Mouse (Mus musculus) E14TG2a.4 (cell line): ENCODE measurements around the gene Cwc27.

ENCODE experiments used
- H3K27me3 ChIP-seq: 2 replicates; pipeline ENCODE4 v1.6.1; 2014; ENCODE audit warnings: low read length, control low read depth; ENCODE audit not compliant: insufficient read depth
- H3K36me3 ChIP-seq: 2 replicates; pipeline ENCODE4 v1.6.1; 2014; ENCODE audit warnings: low read length, control low read depth; ENCODE audit not compliant: insufficient read depth
- H3K4me1 ChIP-seq: replicated peaks from 2 replicates; pipeline ENCODE4 v1.6.1; 2014; ENCODE audit warnings: low read depth, low read length, control low read depth
- H3K4me3 ChIP-seq: replicated peaks from 2 replicates; pipeline ENCODE4 v1.5.1; 2014; ENCODE audit warnings: mild to moderate bottlenecking, low read length
- H3K9me3 ChIP-seq: 2 replicates; pipeline ENCODE4 v1.6.1; 2014; ENCODE audit warnings: low read length, control low read depth
- CTCF ChIP-seq: conservative IDR thresholded peaks from 2 replicates; pipeline ENCODE4 v1.5.1; 2014; ENCODE audit warnings: low read length
- NANOG ChIP-seq: IDR thresholded peaks from 2 replicates; pipeline ENCODE4 v1.6.1; 2014; ENCODE audit warnings: borderline replicate concordance, low read length, mixed read lengths
- POU5F1 ChIP-seq: IDR thresholded peaks from 2 replicates; pipeline ENCODE4 v1.6.1; 2014; ENCODE audit warnings: low read length, borderline replicate concordance

Cwc27 gene

GRCm38 (mm10) chr13:104619503-104620288 is 197.2 kb downstream of the Cwc27 start:
- H3K9me3 ChIP-seq = no peaks in the 10 kb centered on the region; the same call in 1 of the 2 replicates
- H3K4me1 ChIP-seq = no peaks in the 10 kb centered on the region
- H3K36me3 ChIP-seq = no peaks in the 10 kb centered on the region
- no peak overlapping the region for H3K4me3 ChIP-seq
- H3K27me3 ChIP-seq = no peaks in the 10 kb centered on the region
- TF ChIP-seq CTCF (no peak), POU5F1 (no peak), NANOG (no peak)

DNA sequence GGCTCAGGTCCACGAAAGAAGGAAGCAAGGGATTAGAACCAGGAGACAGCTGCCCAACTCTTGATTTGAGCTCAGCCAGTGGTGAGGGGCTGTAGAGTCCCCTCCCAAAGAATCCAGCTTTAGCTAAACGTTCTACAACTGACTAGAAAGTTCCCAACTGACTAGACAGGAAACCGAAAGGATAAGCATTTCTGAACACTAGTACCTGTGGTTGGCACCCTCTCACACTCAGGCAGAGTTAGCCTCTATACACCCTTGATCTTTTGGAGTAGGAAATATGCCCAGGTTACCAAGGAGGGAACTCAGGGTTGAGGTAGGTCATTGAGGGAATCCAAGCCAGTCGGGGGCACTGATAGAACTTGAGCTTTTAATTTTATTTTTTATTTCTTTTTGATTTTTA is 199.7 kb downstream of the Cwc27 start:
- Histone ChIP-seq H3K4me3 (no peak overlapping the region), H3K9me3 (no peaks in the 10 kb centered on the region; the same call in 1 of the 2 replicates), H3K27me3 (no peaks in the 10 kb centered on the region), H3K36me3 (no peaks in the 10 kb centered on the region), H3K4me1 (no peaks in the 10 kb centered on the region)
- TF ChIP-seq POU5F1 (no peak), CTCF (no peak), NANOG (no peak)

DNA sequence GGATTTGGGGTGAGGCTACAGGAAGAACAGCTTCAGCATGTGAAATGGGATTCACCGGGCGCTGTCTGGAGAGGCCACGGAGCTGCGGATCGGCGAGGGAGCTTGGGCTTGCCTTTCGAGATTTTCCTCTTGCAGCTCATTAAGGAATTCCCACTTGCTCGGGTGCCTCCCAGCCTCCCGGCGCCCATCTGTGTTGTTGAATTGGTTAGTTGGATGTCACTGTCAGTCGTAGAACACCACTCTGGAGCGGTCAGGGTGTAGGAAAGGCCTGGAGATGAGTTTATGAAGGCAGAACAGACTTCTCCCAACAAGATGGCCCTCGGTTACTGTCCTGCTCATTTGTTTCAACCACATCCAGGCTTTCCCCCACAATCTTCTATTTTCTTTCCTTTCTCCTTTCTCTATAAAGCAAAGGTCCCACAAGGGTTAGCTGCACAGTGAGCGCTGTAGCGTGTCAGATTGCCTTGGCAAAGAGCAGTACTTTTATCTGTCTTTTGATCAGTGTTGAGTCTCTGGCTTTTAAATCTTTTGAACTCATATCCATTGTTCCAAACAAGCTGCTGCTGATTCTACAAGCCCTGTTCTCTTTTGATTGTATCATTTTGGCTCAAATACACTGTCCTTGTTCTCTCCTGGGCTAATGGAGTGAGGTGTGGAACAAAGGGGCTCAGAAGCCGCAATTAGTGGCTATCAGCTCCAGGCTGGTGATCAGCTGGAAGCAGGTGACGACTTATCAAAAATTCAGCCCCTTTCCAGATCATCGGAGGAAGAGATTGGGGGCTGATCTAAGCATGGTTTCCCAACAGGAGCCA is 200.7 kb downstream of the Cwc27 start:
- Histone ChIP-seq H3K4me3 (no peak overlapping the region), H3K36me3 (no peaks in the 10 kb centered on the region), H3K4me1 (no peaks in the 10 kb centered on the region), H3K27me3 (no peaks in the 10 kb centered on the region), H3K9me3 (no peaks in the 10 kb centered on the region; the same call in 1 of the 2 replicates)
- TF ChIP-seq CTCF (no peak), POU5F1 (no peak), NANOG (no peak)

DNA sequence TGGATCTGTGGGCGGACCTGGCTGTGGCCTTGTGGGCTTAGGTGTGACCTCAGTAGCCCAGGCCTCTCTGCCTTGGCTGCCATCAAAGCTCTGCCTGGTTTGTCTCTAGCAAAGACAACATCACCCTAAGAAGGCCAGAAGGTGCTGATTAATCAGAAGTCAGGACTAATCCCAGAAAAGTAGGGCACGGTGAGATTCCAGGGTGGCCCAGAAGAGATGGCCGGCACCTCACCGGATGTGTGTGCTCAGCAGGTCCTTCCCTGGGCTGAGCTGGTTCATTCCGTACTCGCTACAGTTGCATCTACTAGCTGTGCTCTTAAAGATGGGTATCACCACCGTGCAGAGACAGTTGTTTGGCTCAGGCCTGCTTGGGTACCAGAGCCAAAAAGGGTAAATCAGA is 201.8 kb downstream of the Cwc27 start:
- no peak overlapping the region for H3K4me3 ChIP-seq
- H3K36me3 ChIP-seq = no peaks in the 10 kb centered on the region
- H3K27me3 ChIP-seq = no peaks in the 10 kb centered on the region
- no peak for TF ChIP-seq POU5F1
- no peak for TF ChIP-seq CTCF
- no peak for TF ChIP-seq NANOG
- H3K4me1 ChIP-seq = peaks cover 7% of the 10 kb centered on the region; the same call in 1 of the 2 replicates
- H3K9me3 ChIP-seq = no peaks in the 10 kb centered on the region; the same call in 1 of the 2 replicates

GRCm38 (mm10) chr13:104611296-104611695 is 205.6 kb downstream of the Cwc27 start:
- TF ChIP-seq POU5F1 (no peak), CTCF (no peak), NANOG (no peak)

DNA sequence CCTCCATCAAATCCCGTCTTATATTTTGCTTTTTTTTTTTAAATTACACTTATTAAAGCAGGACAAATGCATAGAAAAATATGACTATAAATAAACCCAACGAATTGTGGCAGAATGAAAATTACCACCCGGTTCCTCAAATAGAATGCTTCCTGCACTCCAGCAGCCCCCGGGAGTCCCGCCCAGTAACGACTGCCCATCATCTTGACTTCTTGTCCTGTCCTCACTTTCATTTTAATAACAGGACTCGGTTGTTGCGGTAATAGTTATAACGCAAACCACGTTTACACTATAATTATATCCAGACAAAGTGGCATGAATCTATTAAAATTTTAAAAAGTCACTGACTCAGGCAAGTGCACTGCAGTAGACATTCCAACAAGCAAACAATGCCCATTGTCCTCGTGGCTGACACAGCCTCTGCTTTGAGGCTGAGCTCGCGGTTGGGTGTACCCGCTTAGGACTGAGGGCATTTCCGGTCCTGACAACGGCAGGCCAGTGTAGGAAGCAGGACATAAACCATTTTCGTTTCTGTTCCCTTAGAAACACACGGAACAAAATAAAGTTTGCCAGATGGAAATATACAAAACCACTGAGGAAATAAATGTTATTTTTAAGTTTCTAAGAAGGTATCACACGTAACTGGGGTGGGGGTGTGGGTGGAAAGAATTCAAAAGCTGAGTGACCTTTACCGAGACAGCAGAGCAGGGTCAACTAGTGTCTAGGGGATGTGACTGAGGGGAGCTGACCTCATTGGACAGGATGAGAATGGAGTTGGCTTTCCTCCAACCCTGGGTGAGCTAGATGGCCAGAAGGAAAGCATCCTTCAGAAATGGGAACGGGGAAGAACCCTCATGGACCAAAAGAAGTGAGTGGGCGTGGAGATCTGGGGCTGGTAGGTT is 206.5 kb downstream of the Cwc27 start:
- no peaks in the 10 kb centered on the region for H3K9me3 ChIP-seq
- H3K36me3 ChIP-seq = no peaks in the 10 kb centered on the region
- H3K4me1 ChIP-seq = peaks cover 17% of the 10 kb centered on the region
- H3K4me3 ChIP-seq = no peak overlapping the region
- H3K27me3 ChIP-seq = no peaks in the 10 kb centered on the region
- TF ChIP-seq NANOG (no peak), POU5F1 (no peak), CTCF (no peak)

More at GRCm38 (mm10) chr13:104611296-104611695, 205.6 kb downstream of the Cwc27 start:
- H3K4me3 ChIP-seq = no peak overlapping the region
- H3K36me3 ChIP-seq = no peaks in the 10 kb centered on the region
- no peaks in the 10 kb centered on the region for H3K27me3 ChIP-seq
- no peaks in the 10 kb centered on the region for H3K9me3 ChIP-seq
- H3K4me1 ChIP-seq = peaks cover 17% of the 10 kb centered on the region

DNA sequence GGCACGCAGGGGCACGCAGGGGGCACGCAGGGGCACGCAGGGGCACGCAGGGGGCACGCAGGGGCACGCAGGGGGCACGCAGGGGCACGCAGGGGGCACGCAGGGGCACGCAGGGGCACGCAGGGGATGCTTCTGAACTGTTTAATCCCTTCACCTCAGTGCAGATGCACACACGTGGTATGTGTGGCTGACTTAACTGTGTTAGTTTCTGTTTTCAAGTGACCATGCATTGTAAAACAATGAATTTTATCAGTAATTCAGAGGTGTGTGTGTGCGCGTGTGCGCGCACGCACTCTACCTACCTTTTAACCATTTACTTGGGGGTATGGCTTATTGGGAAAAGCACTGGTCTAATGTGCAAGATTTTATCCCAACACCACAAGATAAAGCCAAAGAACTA is 208.4 kb downstream of the Cwc27 start:
- TF ChIP-seq POU5F1 (no peak), NANOG (no peak), CTCF (no peak)

More for the DNA sequence above, 208.4 kb downstream of the Cwc27 start:
- Histone ChIP-seq H3K9me3 (no peaks in the 10 kb centered on the region), H3K36me3 (no peaks in the 10 kb centered on the region), H3K27me3 (no peaks in the 10 kb centered on the region), H3K4me1 (peaks cover 17% of the 10 kb centered on the region), H3K4me3 (no peak overlapping the region)
